Mouse (Mus musculus) liver, adult 10 weeks (tissue): ENCODE results near the gene Wdr45b. TPM values are rescaled to one million over a fixed set of nuclear protein-coding genes. Genes with fewer than 3 reads are reported as not detected.

Source experiments
- polyA plus RNA-seq: library from polyadenylated mRNA; stranded (reverse); fragments of 350-450 nt; fragmentation: Illumina TruSeq; extraction: RNeasy Lipid Tissue Mini Kit (QIAGEN cat#74804); gene quantifications from one replicate; pipeline ENCODE4 v1.2.3, GENCODE M21; 2014; ENCODE audit warnings: low read depth, low replicate concordance

The Wdr45b gene
- polyA plus RNA-seq, result 35.5 TPM

DNA sequence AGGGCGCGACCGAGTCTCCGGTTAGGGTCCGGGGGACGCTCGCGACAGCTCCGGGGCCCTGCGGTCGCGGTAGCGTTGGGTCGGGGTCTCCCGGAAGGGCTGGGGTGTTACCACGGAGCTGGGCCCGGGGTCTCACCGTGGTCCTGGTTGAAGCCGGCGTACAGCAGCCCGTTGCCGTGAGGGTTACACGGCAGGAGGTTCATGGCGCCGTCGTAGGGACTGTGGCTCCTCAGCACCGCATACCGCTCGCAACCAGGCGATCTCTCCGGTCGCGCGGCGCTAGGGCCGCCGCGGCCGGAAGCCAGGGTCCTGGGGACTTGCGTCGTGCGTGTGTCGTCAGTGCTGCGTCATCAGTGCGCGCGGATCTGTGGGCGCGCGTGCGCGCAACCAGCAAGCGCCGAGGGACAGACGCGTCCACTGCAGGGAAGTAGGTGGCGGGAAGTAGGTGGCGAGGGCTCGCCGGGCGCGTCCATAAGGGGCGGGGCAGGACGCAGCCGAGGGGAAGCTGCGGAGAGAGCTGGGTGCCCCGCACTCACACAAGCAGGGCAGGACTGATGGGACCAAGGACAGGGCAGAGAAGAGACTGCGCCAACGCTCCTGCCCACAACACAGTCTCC lies at the start of gene Wdr45b:
TSS of gene Wdr45b (minus strand) at position 355 of the 617 bp plus-strand sequence.

GRCm38 (mm10) chr11:121387750-121388553 lies 33.7 kb upstream of the Wdr45b start, which contains the start of gene Rab40b:
Gene Rab40b (minus strand): TSS chr11:121388251.

Other genes starting within 250 kb of the Wdr45b start
- gene Tex19.2, start 235.8 kb downstream of the Wdr45b start, polyA plus RNA-seq, result not detected
- gene Tex19.1, start 208.3 kb downstream of the Wdr45b start, polyA plus RNA-seq, result not detected
- not detected for gene Uts2r, start 194.2 kb downstream of the Wdr45b start, polyA plus RNA-seq
- 1.9 TPM for gene Hexdc, start 150.0 kb downstream of the Wdr45b start, polyA plus RNA-seq
- 1.5 TPM for gene Ogfod3, start 149.7 kb downstream of the Wdr45b start, polyA plus RNA-seq
- 5.5 TPM for gene Cybc1, start 125.1 kb downstream of the Wdr45b start, polyA plus RNA-seq
- 14.6 TPM for gene Narf, start 117.2 kb downstream of the Wdr45b start, polyA plus RNA-seq
- gene Foxk2, start 94.5 kb downstream of the Wdr45b start, polyA plus RNA-seq, result 5.3 TPM
- gene Rab40b, start 33.8 kb upstream of the Wdr45b start, polyA plus RNA-seq, result 0.95 TPM
- gene Fn3krp, start 67.0 kb upstream of the Wdr45b start, polyA plus RNA-seq, result 7.2 TPM
- gene Fn3k, start 80.5 kb upstream of the Wdr45b start, polyA plus RNA-seq, result 3.8 TPM
- 13.7 TPM for gene Tbcd, start 97.5 kb upstream of the Wdr45b start, polyA plus RNA-seq
- gene Zfp750, start 164.9 kb upstream of the Wdr45b start, polyA plus RNA-seq, result 3.9 TPM